Mouse (Mus musculus) megakaryocyte, embryonic 14.5 days (primary cell): ENCODE results near the gene Srsf2. TPM values are rescaled to one million over a fixed set of nuclear protein-coding genes. Genes with fewer than 3 reads are reported as not detected.

Source experiments
- H3K27me3 ChIP-seq: replicated peaks from 2 replicates; pipeline ENCODE3; 2012; ENCODE audit warnings: inconsistent platforms
- H3K36me3 ChIP-seq: replicated peaks from 2 replicates; pipeline ENCODE3; 2012; ENCODE audit warnings: low read length, inconsistent platforms, mixed read lengths
- H3K4me1 ChIP-seq: 2 replicates; pipeline ENCODE4 v1.6.1; 2012; ENCODE audit warnings: inconsistent platforms
- H3K4me3 ChIP-seq: replicated peaks from 2 replicates; pipeline ENCODE3; 2012; ENCODE audit warnings: moderate library complexity, mild to moderate bottlenecking, inconsistent platforms
- H3K9me3 ChIP-seq: 2 replicates; pipeline ENCODE4 v1.6.1; 2012; ENCODE audit warnings: inconsistent platforms
- FLI1 ChIP-seq: IDR thresholded peaks from 2 replicates; pipeline ENCODE4 v1.6.1; 2012; ENCODE audit warnings: low read length, inconsistent platforms, mixed read lengths
- GATA1 ChIP-seq: IDR thresholded peaks from 3 replicates; pipeline ENCODE4 v1.6.1; 2012; ENCODE audit warnings: mixed read lengths, low read length, inconsistent platforms, borderline replicate concordance
- polyA plus RNA-seq: library from polyadenylated mRNA; stranded (reverse); fragments of >175 nt; gene quantifications from 2 replicates; pipeline ENCODE4 v1.2.3, GENCODE M21; 2012; ENCODE audit warnings: low replicate concordance; ENCODE audit not compliant: insufficient read depth

The Srsf2 gene
- polyA plus RNA-seq, 1 experiment: 784 TPM

DNA sequence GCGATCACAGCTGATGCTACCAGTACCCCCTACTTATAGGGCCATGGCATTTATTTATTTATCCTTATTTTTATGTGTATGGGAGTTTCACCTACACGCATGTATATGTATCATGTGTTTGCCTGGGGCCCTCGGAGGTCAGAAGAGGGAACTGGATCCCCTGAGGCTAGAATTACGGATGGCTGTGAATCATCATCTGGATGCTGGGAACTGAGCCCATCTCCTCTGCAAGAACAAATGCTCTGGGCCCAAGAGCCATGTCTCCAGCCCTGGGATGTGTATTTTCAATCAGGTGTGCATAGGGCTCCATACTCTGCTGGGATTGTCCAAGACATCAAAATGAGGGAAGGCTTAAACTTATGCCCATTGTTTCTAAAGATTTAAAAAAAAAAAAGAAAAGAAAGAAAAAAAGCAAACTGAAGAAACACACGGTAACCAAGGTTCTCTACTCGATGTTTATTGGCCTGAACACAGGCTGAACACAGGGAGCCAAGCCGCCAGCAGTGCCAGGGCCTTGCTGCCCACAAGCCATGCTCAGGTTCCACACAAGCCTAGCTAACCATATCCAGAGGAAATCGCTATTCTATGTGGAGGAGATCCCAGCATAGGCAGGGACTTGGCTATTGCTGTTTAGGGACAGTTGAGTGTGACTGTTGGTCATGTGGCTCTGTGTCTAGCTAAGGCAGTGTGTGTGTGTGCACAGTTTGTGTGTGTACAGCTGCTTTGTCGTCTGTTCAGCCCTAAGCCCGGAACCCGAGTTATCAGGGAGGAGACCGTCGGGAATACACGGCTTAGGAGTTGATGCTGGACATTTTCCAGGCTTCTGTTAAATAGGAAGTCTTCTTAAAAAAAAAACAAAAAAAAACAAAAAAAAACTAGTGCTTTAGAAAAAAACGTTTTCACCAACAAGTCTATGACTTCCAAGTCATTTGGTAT is 46.5 kb downstream of the Srsf2 start:
- Histone ChIP-seq H3K4me3 (no peak overlapping the region), H3K4me1 (peaks cover 24% of the 10 kb centered on the region), H3K9me3 (no peaks in the 10 kb centered on the region), H3K36me3 (no peaks in the 10 kb centered on the region), H3K27me3 (peaks cover 58% of the 10 kb centered on the region)
- TF ChIP-seq FLI1 (no peak), GATA1 (no peak)

DNA sequence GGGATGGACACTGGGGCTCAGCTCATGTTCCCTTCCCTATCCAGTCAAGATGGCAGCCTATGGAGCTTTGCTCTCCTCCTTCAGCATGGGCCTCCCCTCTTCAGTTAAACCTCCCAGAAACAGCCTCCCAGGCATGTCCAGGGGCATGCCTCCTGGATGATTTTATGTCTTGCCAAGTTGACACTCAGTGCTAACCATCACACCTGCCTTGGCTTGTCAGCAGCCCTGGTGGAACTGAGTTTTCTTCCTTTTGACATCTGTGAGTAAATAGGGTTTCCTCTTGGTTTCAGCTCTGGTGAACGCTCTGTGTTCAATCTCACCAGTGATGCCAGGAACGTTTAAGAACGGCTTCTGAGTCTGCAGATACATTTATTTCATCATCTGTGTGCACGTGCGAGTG is 50.2 kb downstream of the Srsf2 start:
- TF ChIP-seq GATA1: no peak
- no peak for TF ChIP-seq FLI1
- peaks cover 15% of the 10 kb centered on the region for H3K4me1 ChIP-seq

DNA sequence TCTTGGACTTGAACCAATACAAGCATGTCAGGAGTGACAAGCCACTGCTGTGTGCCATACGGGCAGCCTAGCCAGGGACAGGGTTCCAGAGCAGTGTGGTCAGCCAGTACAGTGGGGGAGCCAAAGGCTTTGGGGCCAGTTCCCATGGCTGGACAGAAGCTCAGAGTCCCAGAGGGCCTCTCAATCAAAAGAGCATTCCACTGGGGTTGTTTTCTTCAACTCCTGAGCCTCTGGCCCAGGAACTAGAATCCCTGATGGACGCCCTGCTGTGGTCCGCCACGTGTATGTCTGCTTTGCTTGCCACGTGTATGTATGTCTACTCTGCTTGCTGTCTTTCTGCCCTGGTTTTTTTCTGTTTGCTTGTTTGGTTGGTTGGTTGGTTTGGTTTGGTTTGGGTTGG is 51.8 kb downstream of the Srsf2 start:
- TF ChIP-seq FLI1: no peak
- TF ChIP-seq GATA1: no peak
- no peaks in the 10 kb centered on the region for H3K9me3 ChIP-seq

More for the DNA sequence above, 50.2 kb downstream of the Srsf2 start:
- H3K9me3 ChIP-seq: no peaks in the 10 kb centered on the region
- H3K27me3 ChIP-seq: peaks cover 39% of the 10 kb centered on the region
- H3K4me3 ChIP-seq: no peak overlapping the region
- no peaks in the 10 kb centered on the region for H3K36me3 ChIP-seq

More for the DNA sequence above, 51.8 kb downstream of the Srsf2 start:
- Histone ChIP-seq H3K36me3 (no peaks in the 10 kb centered on the region), H3K4me3 (no peak overlapping the region), H3K27me3 (peaks cover 47% of the 10 kb centered on the region), H3K4me1 (peaks cover 14% of the 10 kb centered on the region)

Other genes with a start within 250 kb of the Srsf2 start
- gene Rhbdf2, start 226.1 kb downstream of the Srsf2 start, polyA plus RNA-seq: 22.9 and 66.2 TPM in 2 replicates
- not detected in 2 replicates for gene Prcd, start 199.6 kb downstream of the Srsf2 start, polyA plus RNA-seq
- gene Cygb, start 198.8 kb downstream of the Srsf2 start, polyA plus RNA-seq: not detected in 2 replicates
- not detected in 2 replicates for gene St6galnac1, start 77.6 kb downstream of the Srsf2 start, polyA plus RNA-seq
- not detected in 2 replicates for gene Mxra7, start 25.0 kb downstream of the Srsf2 start, polyA plus RNA-seq
- gene Mettl23, start 9.8 kb downstream of the Srsf2 start, polyA plus RNA-seq: 14.3 and 18.3 TPM in 2 replicates
- gene Jmjd6, start 9.6 kb downstream of the Srsf2 start, polyA plus RNA-seq: 29.3 and 63.2 TPM in 2 replicates
- gene Mfsd11, start 654 bp downstream of the Srsf2 start, polyA plus RNA-seq: 12.5 and 24.2 TPM in 2 replicates
- not detected in 2 replicates for gene Mgat5b, start 65.8 kb upstream of the Srsf2 start, polyA plus RNA-seq